Mouse (Mus musculus) liver, embryonic 16.5 days (tissue): Measurements from ENCODE around the gene Sertad1. TPM values are rescaled to one million over a fixed set of nuclear protein-coding genes. Genes with fewer than 3 reads are reported as not detected.
A peak's percentile ranks its signal among the peaks of the same experiment; 100 is the strongest.

ENCODE experiments used
- ATAC-seq: fragments of 200-750 bp; cut with Nextera tagmentation; 2 replicates; pipeline ENCODE4 v1.8.0; 2017; ENCODE audit warnings: low read depth, mild to moderate bottlenecking, moderate number of reproducible peaks, moderate library complexity
- H3K27ac ChIP-seq: fragments of 300-500 bp; sonication (generic); 2 replicates; pipeline ENCODE4 v1.5.1; 2014; ENCODE audit warnings: mild to moderate bottlenecking, low read length
- H3K27me3 ChIP-seq: fragments of 300-500 bp; sonication (generic); 2 replicates; pipeline ENCODE4 v1.6.1; 2014; ENCODE audit warnings: low read depth, low read length, mixed read lengths; ENCODE audit not compliant: control insufficient read depth, insufficient read depth
- H3K36me3 ChIP-seq: fragments of 300-500 bp; sonication (generic); 2 replicates; pipeline ENCODE4 v1.6.1; 2014; ENCODE audit warnings: mild to moderate bottlenecking; ENCODE audit not compliant: control insufficient read depth, insufficient read depth
- H3K4me1 ChIP-seq: fragments of 300-500 bp; sonication (generic); 2 replicates; pipeline ENCODE4 v1.6.1; 2014; ENCODE audit warnings: low read depth, low read length, mixed read lengths; ENCODE audit not compliant: control insufficient read depth
- H3K4me2 ChIP-seq: fragments of 300-500 bp; sonication (generic); 2 replicates; pipeline ENCODE4 v1.6.1; 2014; ENCODE audit warnings: low read depth, low read length, mixed read lengths
- H3K4me3 ChIP-seq: fragments of 300-500 bp; sonication (generic); 2 replicates; pipeline ENCODE4 v1.5.1; 2014; ENCODE audit warnings: low read depth, mild to moderate bottlenecking, low read length
- H3K9ac ChIP-seq: fragments of 300-500 bp; sonication (generic); 2 replicates; pipeline ENCODE4 v1.6.1; 2014; ENCODE audit warnings: low read depth, low read length
- H3K9me3 ChIP-seq: fragments of 300-500 bp; sonication (generic); replicated peaks from 2 replicates; pipeline ENCODE4 v1.6.1; 2016; ENCODE audit warnings: low read length; ENCODE audit not compliant: control insufficient read depth
- WGBS: fragments of 180-500 bp; shearing (Covaris S2); extraction: QIAGEN DNeasy Blood & Tissue Kit; methylation state at CpG from one replicate; pipeline ENCODE4 v1.1.7; 2014; ENCODE audit not compliant: insufficient replicate concordance; 5-methylcytosine and 5-hydroxymethylcytosine counted together
- polyA plus RNA-seq: library from polyadenylated mRNA; unstranded; fragments of >200 nt; fragmentation: Nextera tagmentation; extraction: Ambion mirVana; gene quantifications from 2 replicates; pipeline ENCODE4 v1.2.1, GENCODE M21; 2015

The Sertad1 gene
- polyA plus RNA-seq, 1 experiment from 2014 or later, result 31.6 TPM

- 34% methylated on average over 2 of the region's 2 CpGs for WGBS
- H3K27ac ChIP-seq, result peak overlapping the region; percentile 87
- peak overlapping the region; percentile 25; the same call in 1 of the 2 replicates for H3K9ac ChIP-seq
- peak; percentile 33 for ATAC-seq
- peaks cover 81% of the 10 kb centered on the region for H3K4me1 ChIP-seq
- H3K9me3 ChIP-seq, result no peaks in the 10 kb centered on the region
- H3K4me3 ChIP-seq, result peak overlapping the region; percentile 23
- H3K4me2 ChIP-seq, result peak overlapping the region; percentile 27
- H3K27me3 ChIP-seq, result no peaks in the 10 kb centered on the region
- H3K36me3 ChIP-seq, result peaks cover 6% of the 10 kb centered on the region; the same call in 1 of the 2 replicates
Observed at GRCm38 (mm10) chr7:27538797-27539196, 52.1 kb downstream of the Sertad1 start.

Other genes starting within 250 kb of the Sertad1 start
- gene Numbl, start 228.5 kb upstream of the Sertad1 start, polyA plus RNA-seq, result 1.2 and 1.9 TPM in 2 replicates
- gene Ltbp4, start 149.2 kb upstream of the Sertad1 start, polyA plus RNA-seq, result 5.2 and 7.6 TPM in 2 replicates
- 16.1 and 16.5 TPM in 2 replicates for gene Shkbp1, start 130.9 kb upstream of the Sertad1 start, polyA plus RNA-seq
- gene Gm20479, start 129.5 kb upstream of the Sertad1 start, polyA plus RNA-seq, result 0.23 and 0.44 TPM in 2 replicates
- 0.02 and 0.06 TPM in 2 replicates for gene Sptbn4, start 39.2 kb upstream of the Sertad1 start, polyA plus RNA-seq
- gene Blvrb, start 38.9 kb upstream of the Sertad1 start, polyA plus RNA-seq, result 853 and 865 TPM in 2 replicates
- 35.5 and 37.6 TPM in 2 replicates for gene Sertad3, start 13.1 kb upstream of the Sertad1 start, polyA plus RNA-seq
- 0.74 and 0.81 TPM in 2 replicates for gene Prx, start 12.4 kb downstream of the Sertad1 start, polyA plus RNA-seq
- gene Hipk4, start 36.4 kb downstream of the Sertad1 start, polyA plus RNA-seq, result 0.09 TPM in 1 of 2 replicates, not detected in the other
- gene Pld3, start 66.3 kb downstream of the Sertad1 start, polyA plus RNA-seq, result 85.0 and 101 TPM in 2 replicates
- 15.6 and 16.1 TPM in 2 replicates for gene 2310022A10Rik, start 66.3 kb downstream of the Sertad1 start, polyA plus RNA-seq
- 24.8 and 26.3 TPM in 2 replicates for gene Akt2, start 104.6 kb downstream of the Sertad1 start, polyA plus RNA-seq
- not detected in 2 replicates for gene Ttc9b, start 167.0 kb downstream of the Sertad1 start, polyA plus RNA-seq
- 1.1 and 1.4 TPM in 2 replicates for gene Map3k10, start 187.7 kb downstream of the Sertad1 start, polyA plus RNA-seq
- gene Zfp607b, start 202.4 kb downstream of the Sertad1 start, polyA plus RNA-seq, result 0.58 and 0.68 TPM in 2 replicates
- 4.1 and 4.3 TPM in 2 replicates for gene Zfp60, start 244.5 kb downstream of the Sertad1 start, polyA plus RNA-seq